Mouse (Mus musculus): ENCODE measurements at regions not wholly inside any gene's neighbourhood (a gene's known extent, or its start where the extent isn't known, plus 50 kb on each side); places are given as distances from the start of the nearest gene placed in this dataset.

DNA sequence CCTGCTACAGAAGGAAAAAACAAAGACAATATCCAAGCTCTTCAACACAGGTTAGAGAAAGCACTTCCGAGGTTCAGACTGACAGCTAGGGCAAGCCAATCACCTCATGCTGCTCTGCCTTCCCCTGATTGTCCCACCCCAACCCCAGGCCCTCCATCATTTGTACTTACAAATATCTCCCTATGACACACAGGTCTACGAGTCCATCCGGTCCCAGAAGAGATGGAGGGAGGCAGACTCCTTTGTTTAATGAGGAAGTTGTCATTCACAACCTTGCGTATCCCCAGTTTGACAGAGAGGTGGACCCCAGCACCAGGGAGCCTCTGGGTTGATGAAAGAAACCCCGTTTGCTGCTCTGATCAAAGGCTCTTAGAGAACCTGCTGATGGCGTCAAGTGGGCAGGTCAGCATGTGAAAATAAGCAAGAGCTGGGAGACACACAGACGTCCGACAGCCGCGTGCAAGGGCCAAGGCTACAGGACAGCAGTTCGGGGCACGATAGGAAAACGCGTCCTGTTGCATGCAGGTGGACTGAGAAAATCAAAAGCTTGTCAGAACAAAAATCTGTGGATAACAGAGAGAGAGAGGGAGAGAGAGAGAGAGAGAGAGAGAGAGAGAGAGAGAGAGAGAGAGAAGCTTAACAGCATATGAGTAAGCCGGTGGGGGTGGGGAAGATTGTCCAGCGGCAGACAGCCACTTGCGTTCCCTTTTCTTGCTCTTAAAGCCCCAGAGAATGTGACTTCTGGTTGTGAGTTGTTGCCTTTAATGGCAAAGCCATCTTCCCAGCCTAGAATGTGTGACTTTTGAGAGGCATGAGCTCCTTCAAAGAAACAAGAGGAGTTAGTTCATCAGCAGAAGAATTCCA is 137.1 kb upstream of the Pkdcc start:
- TF ChIP-seq POLR2A (IDR thresholded peaks at IDR 0.05; ENCODE audit: insufficient read depth, low read depth, low read length) (no peak), CTCF (IDR thresholded peaks at IDR 0.05; ENCODE audit: insufficient read depth, low read depth, low read length) (no peak)

All from olfactory bulb, adult 2 months (tissue).